Mouse (Mus musculus): ENCODE results near the gene Ubox5.

Ubox5 gene

GRCm38 (mm10) chr2:130634006-130634738 is 4.3 kb upstream of the Ubox5 start:
- DNase-seq (ENCODE audit: extremely low spot score, low spot score), result peak; percentile 51

- no peak for DNase-seq (ENCODE audit: extremely low spot score, low spot score)
Measured at GRCm38 (mm10) chr2:130632887-130633675, 3.2 kb upstream of the Ubox5 start.

- DNase-seq (ENCODE audit: extremely low spot score, low spot score), result no peak
Measured at GRCm38 (mm10) chr2:130632416-130632815, 2.6 kb upstream of the Ubox5 start.

- no peak for DNase-seq (ENCODE audit: extremely low spot score, low spot score)
Measured at GRCm38 (mm10) chr2:130629080-130629838, 579 bp downstream of the Ubox5 start.

- no peak for DNase-seq (ENCODE audit: extremely low spot score, low spot score)
Measured at GRCm38 (mm10) chr2:130628424-130628823, 1.4 kb downstream of the Ubox5 start.

GRCm38 (mm10) chr2:130618972-130619371 is 10.9 kb downstream of the Ubox5 start:
- DNase-seq (ENCODE audit: extremely low spot score, low spot score), result no peak

GRCm38 (mm10) chr2:130613091-130613490 is 16.7 kb downstream of the Ubox5 start:
- no peak for DNase-seq (ENCODE audit: extremely low spot score, low spot score)

GRCm38 (mm10) chr2:130602195-130602594 is 27.6 kb downstream of the Ubox5 start:
- DNase-seq (ENCODE audit: extremely low spot score, low spot score), result no peak

- DNase-seq (ENCODE audit: extremely low spot score, low spot score), result no peak
Measured at GRCm38 (mm10) chr2:130598399-130598798, 31.4 kb downstream of the Ubox5 start.

- no peak for DNase-seq (ENCODE audit: extremely low spot score, low spot score)
Measured at GRCm38 (mm10) chr2:130597601-130598010, 32.2 kb downstream of the Ubox5 start.

GRCm38 (mm10) chr2:130595596-130595995 is 34.2 kb downstream of the Ubox5 start:
- no peak for DNase-seq (ENCODE audit: extremely low spot score, low spot score)

- no peak for DNase-seq (ENCODE audit: extremely low spot score, low spot score)
Measured at GRCm38 (mm10) chr2:130591016-130591415, 38.8 kb downstream of the Ubox5 start.

- DNase-seq (ENCODE audit: extremely low spot score, low spot score), result no peak
Measured at GRCm38 (mm10) chr2:130589761-130590160, 40.1 kb downstream of the Ubox5 start.

- no peak for DNase-seq (ENCODE audit: extremely low spot score, low spot score)
Measured at GRCm38 (mm10) chr2:130589157-130589556, 40.7 kb downstream of the Ubox5 start.

GRCm38 (mm10) chr2:130588373-130588772 is 41.5 kb downstream of the Ubox5 start:
- no peak for DNase-seq (ENCODE audit: extremely low spot score, low spot score)

- DNase-seq (ENCODE audit: extremely low spot score, low spot score), result no peak
Measured at GRCm38 (mm10) chr2:130586016-130586415, 43.8 kb downstream of the Ubox5 start.

GRCm38 (mm10) chr2:130583902-130584560 is 45.8 kb downstream of the Ubox5 start:
- DNase-seq (ENCODE audit: extremely low spot score, low spot score), result no peak

GRCm38 (mm10) chr2:130582552-130582951 is 47.3 kb downstream of the Ubox5 start, which contains the start of gene Avp:
Gene Avp (minus strand): TSS chr2:130582554.
- DNase-seq (ENCODE audit: extremely low spot score, low spot score), result no peak

- peak; percentile 30 for DNase-seq (ENCODE audit: extremely low spot score, low spot score)
Measured at GRCm38 (mm10) chr2:130581201-130581600, 48.6 kb downstream of the Ubox5 start.

- DNase-seq (ENCODE audit: extremely low spot score, low spot score), result peak; percentile 33
Measured at GRCm38 (mm10) chr2:130579791-130580190, 50.0 kb downstream of the Ubox5 start.

GRCm38 (mm10) chr2:130578148-130578547 is 51.7 kb downstream of the Ubox5 start:
- DNase-seq (ENCODE audit: extremely low spot score, low spot score), result peak; percentile 62

All from neural tube, embryonic 10.5 days (tissue).